Mouse (Mus musculus): ENCODE data around the gene Hus1. TPM values are rescaled to one million over a fixed set of nuclear protein-coding genes. Genes with fewer than 3 reads are reported as not detected.

Gene Hus1
- 10 to 100 TPM in 1 of 2 experiments, 1 to 10 TPM in 1; 9.7 to 14.6 TPM for total RNA-seq (2023)

DNA sequence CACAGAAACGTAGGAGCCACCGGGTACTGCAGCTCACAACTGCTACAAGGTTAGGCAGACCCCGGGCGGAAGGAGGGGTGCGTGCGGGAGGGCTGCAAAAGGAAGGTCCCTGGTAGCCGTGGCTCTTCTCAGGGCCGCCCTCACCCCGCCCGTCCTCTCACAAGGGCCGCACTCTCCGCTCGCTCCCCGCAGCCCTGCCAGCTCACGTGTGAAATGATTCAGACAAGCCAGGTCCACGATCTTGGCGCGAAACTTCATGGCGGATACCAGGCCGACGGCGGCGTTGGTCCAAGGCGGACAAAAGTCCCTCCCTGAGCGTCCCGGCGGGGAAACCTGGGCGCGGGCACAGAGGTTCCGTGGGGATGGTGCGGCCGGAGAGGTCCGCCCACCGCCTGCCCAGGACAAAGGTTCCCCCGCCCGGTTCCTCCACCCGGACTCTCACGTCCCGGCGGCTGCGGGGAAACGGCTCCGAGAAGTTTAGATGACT, at the start of gene Hus1:
Gene Hus1, minus strand, starts transcription at position 339 of the 487 bp plus-strand sequence.

DNA sequence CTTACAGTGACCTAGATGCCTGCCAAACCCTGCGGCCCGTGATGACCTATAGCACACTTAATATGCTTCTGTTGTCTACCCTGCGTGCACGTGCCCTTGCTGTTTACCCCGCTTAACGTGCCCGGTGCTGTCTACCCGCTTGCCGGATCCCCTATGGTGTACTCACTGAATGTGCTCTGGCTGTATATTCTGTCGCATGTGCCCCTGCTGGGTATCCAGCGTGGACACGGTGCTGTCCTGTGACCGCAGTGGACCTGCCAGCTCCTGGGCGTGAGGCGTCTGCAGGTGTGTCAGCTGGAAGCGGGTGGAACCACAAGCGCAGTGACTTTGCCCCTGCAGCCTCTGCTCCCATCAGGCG, 37.7 kb upstream of the Hus1 start, which contains the start of gene Sun3:
Gene Sun3, minus strand, starts transcription at position 289 of the 358 bp plus-strand sequence.

DNA sequence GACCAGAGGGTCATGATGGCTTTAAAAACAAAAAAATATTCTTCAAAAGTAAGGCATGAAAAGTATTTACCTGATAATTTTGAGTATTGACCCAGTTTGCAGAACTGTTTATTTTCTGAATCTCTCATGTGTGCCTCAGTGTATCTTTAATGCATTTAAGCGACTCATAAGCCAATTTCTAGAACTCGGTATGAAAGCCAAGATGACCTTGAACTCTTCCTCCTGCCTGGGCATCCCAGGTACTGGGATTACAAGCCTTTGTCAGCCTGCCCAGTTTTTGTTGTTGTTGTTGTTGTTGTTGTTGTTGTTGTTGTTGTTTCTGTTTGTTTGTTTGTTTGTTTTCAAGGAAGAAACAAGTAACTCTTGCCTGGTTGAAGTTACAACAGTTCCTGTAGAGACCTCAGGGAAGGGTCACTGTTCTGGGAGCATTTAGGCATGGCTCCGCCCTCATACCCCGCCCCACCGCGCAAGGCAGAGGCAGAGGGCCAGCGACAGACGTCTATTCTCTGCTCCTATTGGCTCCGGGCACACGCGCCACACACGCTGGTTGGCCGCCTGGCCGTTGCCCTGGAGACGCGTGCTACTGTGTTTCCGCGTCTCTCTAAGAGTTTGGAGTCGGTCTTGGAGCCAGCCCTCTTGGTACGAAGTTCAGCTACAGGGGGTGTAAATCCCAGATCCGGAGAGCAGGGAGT, 37.2 kb upstream of the Hus1 start, which contains the start of gene Gm11992:
Gene Gm11992, plus strand, starts transcription at position 584 of the 692 bp plus-strand sequence.

DNA sequence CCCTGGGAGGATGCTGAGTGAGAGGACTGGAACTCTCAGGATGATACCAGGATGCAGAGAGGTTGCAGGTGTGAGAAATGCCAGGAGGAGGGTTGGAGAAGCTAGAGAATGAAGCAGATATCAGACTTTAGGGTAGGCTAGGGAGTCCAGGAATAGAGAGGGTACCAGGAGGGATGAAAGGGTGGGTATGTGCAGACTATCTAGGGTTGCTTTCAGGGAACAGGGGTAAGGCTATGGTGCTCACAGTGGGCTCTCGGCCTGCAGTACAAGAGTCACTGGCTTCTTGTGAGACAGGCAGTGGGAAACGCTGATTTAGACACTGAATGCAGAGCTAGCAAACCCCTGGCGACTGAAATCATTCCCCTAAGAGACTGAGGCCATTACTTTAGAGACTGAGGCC, 37.8 kb downstream of the Hus1 start, which contains the start of gene Pkd1l1:
Gene Pkd1l1, minus strand, starts transcription at position 101 of the 400 bp plus-strand sequence.

Other genes with a start within 250 kb of the Hus1 start
- under 1 TPM; 0.12 TPM for gene Pkd1l1, start 37.9 kb downstream of the Hus1 start, total RNA-seq (2023)
- not detected for gene Gm11992, start 37.4 kb upstream of the Hus1 start, total RNA-seq (2023)
- not detected for gene Sun3, start 37.8 kb upstream of the Hus1 start, total RNA-seq (2023)
- gene Upp1, start 106.9 kb upstream of the Hus1 start, total RNA-seq (2023) = not detected
- gene Abca13, start 180.8 kb upstream of the Hus1 start, total RNA-seq (2023) = under 1 TPM; 0.03 to 0.06 TPM